8 mouse cellular contexts compared by ENCODE assay signal in the genomic region with DNA sequence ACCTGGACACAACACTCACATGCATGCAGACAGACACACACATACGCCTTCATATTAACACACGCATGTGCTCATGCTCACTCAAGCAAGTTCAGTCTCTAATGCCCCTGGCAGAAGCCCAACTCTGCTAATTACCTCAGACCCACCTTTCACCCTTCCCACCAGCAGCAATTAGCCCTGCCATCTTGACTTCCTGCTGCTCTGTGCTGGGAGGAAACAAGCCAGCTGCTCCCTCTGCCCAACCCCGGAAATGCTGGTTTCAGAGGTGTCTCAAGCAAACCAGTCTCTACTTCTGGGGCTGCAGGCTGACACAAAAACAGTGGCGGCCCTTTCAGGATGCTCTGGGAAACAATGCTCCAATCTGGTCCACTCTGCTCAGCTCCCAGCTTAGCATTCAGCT. TPM values are rescaled to one million over a fixed set of nuclear protein-coding genes. Genes with fewer than 3 reads are reported as not detected.
A peak's percentile ranks its signal among the peaks of the same experiment; 100 is the strongest.
DNase-seq lines count a peak whose midpoint lies in the region; ATAC-seq lines count a peak whose summit lies in the region.

No protein-coding gene starts in this region.

- H3K4me1 ChIP-seq in heart, embryonic 13.5 days, result peaks cover 35% of the 10 kb centered on the region
- H3K4me1 ChIP-seq in heart, embryonic 10.5 days, result peaks cover 51% of the 10 kb centered on the region
- H3K4me1 ChIP-seq in intestine, embryonic 14.5 days (replicated peaks; ENCODE audit: control insufficient read depth, insufficient read depth, low read length), result peaks cover 36% of the 10 kb centered on the region

- no peak for DNase-seq in heart, embryonic 10.5 days (ENCODE audit: low spot score)
- peak; percentile 12 for DNase-seq in MN1 (ENCODE audit: low spot score)
- no peak for DNase-seq in intestine, embryonic 14.5 days (ENCODE audit: low spot score)
- peak; percentile 69 for DNase-seq in lung, postnatal 36 days
- DNase-seq in thymus, postnatal 14 days, result peak; percentile 87
- no peak for DNase-seq in urinary bladder, postnatal 4 days (ENCODE audit: low spot score in 2 of 2)
- DNase-seq in gastrocnemius, adult 8-10 months (ENCODE audit: low spot score in 2 of 2), result no peak

- no peak for ATAC-seq in heart, embryonic 13.5 days (ENCODE audit: extremely low read depth, insufficient number of reproducible peaks, low FRiP score, low TSS enrichment)
- ATAC-seq in intestine, embryonic 14.5 days (replicated peaks; ENCODE audit: low FRiP score, low TSS enrichment, low read depth), result no peak

- no peaks in the 10 kb centered on the region for H3K36me3 ChIP-seq in heart, embryonic 13.5 days
- H3K36me3 ChIP-seq in heart, embryonic 10.5 days, result peaks cover 6% of the 10 kb centered on the region; the same call in 1 of the 2 replicates
- H3K36me3 ChIP-seq in intestine, embryonic 14.5 days (ENCODE audit: control insufficient read depth, insufficient read depth, low read length), result no peaks in the 10 kb centered on the region; the same call in 1 of the 2 replicates

- H3K9ac ChIP-seq in heart, embryonic 13.5 days, result no peak overlapping the region
- no peak overlapping the region for H3K9ac ChIP-seq in intestine, embryonic 14.5 days (ENCODE audit: low read length)

- H3K4me2 ChIP-seq in heart, embryonic 13.5 days, result no peak overlapping the region
- no peak overlapping the region for H3K4me2 ChIP-seq in intestine, embryonic 14.5 days (ENCODE audit: low read length)

- 61% methylated on average over 4 of the region's 4 CpGs for WGBS in heart, embryonic 13.5 days
- 63% methylated on average over 4 of the region's 4 CpGs for WGBS in heart, embryonic 10.5 days
- WGBS in intestine, embryonic 14.5 days, result 48% methylated on average over 4 of the region's 4 CpGs

- 0 out of 2 replicates have a peak overlapping the region, but pooled peaks have one; percentile 12 for H3K27ac ChIP-seq in heart, embryonic 13.5 days (replicated peaks)
- no peak overlapping the region for H3K27ac ChIP-seq in heart, embryonic 10.5 days
- 0 out of 2 replicates have a peak overlapping the region, but pooled peaks have one; percentile 22 for H3K27ac ChIP-seq in intestine, embryonic 14.5 days (ENCODE audit: low read depth)

- H3K9me3 ChIP-seq in heart, embryonic 13.5 days, result no peaks in the 10 kb centered on the region
- H3K9me3 ChIP-seq in heart, embryonic 10.5 days, result no peaks in the 10 kb centered on the region
- no peaks in the 10 kb centered on the region for H3K9me3 ChIP-seq in intestine, embryonic 14.5 days (ENCODE audit: control insufficient read depth, low read length)

- peaks cover 71% of the 10 kb centered on the region for H3K27me3 ChIP-seq in heart, embryonic 13.5 days (replicated peaks)
- H3K27me3 ChIP-seq in heart, embryonic 10.5 days (ENCODE audit: insufficient read depth, poor library complexity, severe bottlenecking), result peaks cover 83% of the 10 kb centered on the region
- no peaks in the 10 kb centered on the region for H3K27me3 ChIP-seq in intestine, embryonic 14.5 days (replicated peaks; ENCODE audit: control insufficient read depth, insufficient read depth, low read length)

- H3K4me3 ChIP-seq in heart, embryonic 13.5 days, result no peak overlapping the region
- no peak overlapping the region for H3K4me3 ChIP-seq in heart, embryonic 10.5 days
- H3K4me3 ChIP-seq in intestine, embryonic 14.5 days (ENCODE audit: low read depth, low read length), result no peak overlapping the region

RNA-seq across cellular contexts. Expression of a gene that starts 12.9 kb away (rescaled TPM):
- polyA plus RNA-seq in heart, embryonic 13.5 days (2015; fragmentation: Nextera tagmentation; extraction: Ambion mirVana), result 1.8 and 1.9 TPM in 2 replicates
- 2.3 and 4.4 TPM in 2 replicates for polyA plus RNA-seq in heart, embryonic 10.5 days (2016; fragmentation: Nextera tagmentation; extraction: Ambion mirVana)
- 14.5 and 15.2 TPM in 2 replicates for polyA plus RNA-seq in intestine, embryonic 14.5 days (2014; fragmentation: Nextera tagmentation; extraction: Ambion mirVana)
- 10 to 100 TPM; 32.5 to 47.7 (median 37.3) TPM for total RNA-seq in gastrocnemius, adult 8-10 months (2022)

Comparison
In these comparisons a context has a peak if more than half of its experiments do, and no peak if none do; other contexts are left out.
1. DNase-seq: peak in MN1 (single experiment), lung, postnatal 36 days (single experiment) and thymus, postnatal 14 days (single experiment); none in heart, embryonic 10.5 days (single experiment), intestine, embryonic 14.5 days (single experiment), urinary bladder, postnatal 4 days (0 of 2) and gastrocnemius, adult 8-10 months (0 of 2).